Mouse (Mus musculus): Measurements from ENCODE around the gene Alox5ap. TPM values are rescaled to one million over a fixed set of nuclear protein-coding genes. Genes with fewer than 3 reads are reported as not detected.

The Alox5ap gene
- polyA plus RNA-seq, 1 experiment from 2014 or later, result 17.8 TPM

DNA sequence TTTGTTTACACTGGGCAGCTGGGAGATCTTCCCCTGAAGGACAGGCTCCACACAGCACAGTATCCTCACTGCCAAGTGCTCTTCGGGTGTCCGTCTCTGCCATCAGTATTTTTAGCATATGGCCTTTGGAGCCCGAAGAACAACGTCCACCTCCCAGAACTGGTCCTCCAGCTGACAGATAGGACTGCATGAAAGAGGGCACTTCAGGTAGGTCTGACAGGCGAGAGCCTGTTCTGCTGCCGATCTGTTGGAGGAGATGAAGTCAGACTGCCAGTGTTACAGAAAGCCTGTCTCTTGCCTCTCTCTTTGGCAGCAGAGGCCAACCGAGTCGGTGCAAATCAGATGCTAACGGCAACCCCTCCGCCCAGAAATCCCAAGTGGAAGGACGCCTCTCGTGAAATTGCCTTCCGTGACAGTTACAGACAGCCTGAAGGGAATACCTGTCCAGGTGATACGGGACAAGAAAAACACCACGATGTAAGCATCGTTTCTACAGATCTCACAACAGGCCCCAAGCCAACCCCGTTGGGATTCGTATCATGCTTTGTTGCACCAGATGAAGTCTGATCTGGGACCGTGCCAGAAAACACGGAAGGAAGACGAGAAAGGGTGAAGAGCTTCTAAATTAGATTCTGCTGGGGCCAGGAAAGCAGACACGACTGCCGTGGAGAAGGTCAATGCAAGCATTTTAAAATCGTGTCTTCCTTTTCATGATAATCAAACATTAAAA, 27.2 kb upstream of the Alox5ap start:
- Histone ChIP-seq H3K4me1 (ENCODE audit: insufficient read depth, low read length) (no peaks in the 10 kb centered on the region), H3K36me3 (ENCODE audit: insufficient read depth, low read length) (no peaks in the 10 kb centered on the region), H3K9me3 (ENCODE audit: low read length) (peaks cover 10% of the 10 kb centered on the region; the same call in 1 of the 2 replicates), H3K9ac (replicated peaks; ENCODE audit: low read length) (no peak overlapping the region), H3K4me3 (ENCODE audit: low read length) (no peak overlapping the region), H3K27me3 (ENCODE audit: insufficient read depth, low read length) (no peaks in the 10 kb centered on the region), H3K4me2 (replicated peaks; ENCODE audit: low read depth, low read length) (no peak overlapping the region), H3K27ac (ENCODE audit: low read length) (no peak overlapping the region)
- WGBS, result 75% methylated on average over 24 of the region's 24 CpGs
- ATAC-seq (ENCODE audit: low FRiP score, low TSS enrichment), result no peak

- no peak for ATAC-seq (ENCODE audit: low FRiP score, low TSS enrichment)
- no peak overlapping the region for H3K27ac ChIP-seq (ENCODE audit: low read length)
- H3K4me1 ChIP-seq (ENCODE audit: insufficient read depth, low read length), result peaks cover 12% of the 10 kb centered on the region
- H3K27me3 ChIP-seq (ENCODE audit: insufficient read depth, low read length), result no peaks in the 10 kb centered on the region
- peaks cover 10% of the 10 kb centered on the region; the same call in 1 of the 2 replicates for H3K9me3 ChIP-seq (ENCODE audit: low read length)
- H3K4me3 ChIP-seq (ENCODE audit: low read length), result no peak overlapping the region
- H3K36me3 ChIP-seq (ENCODE audit: insufficient read depth, low read length), result no peaks in the 10 kb centered on the region
- 93% methylated on average over 5 of the region's 5 CpGs for WGBS
- no peak overlapping the region for H3K4me2 ChIP-seq (replicated peaks; ENCODE audit: low read depth, low read length)
- H3K9ac ChIP-seq (replicated peaks; ENCODE audit: low read length), result no peak overlapping the region
Observed at GRCm38 (mm10) chr5:149242467-149242866, 22.1 kb upstream of the Alox5ap start.

DNA sequence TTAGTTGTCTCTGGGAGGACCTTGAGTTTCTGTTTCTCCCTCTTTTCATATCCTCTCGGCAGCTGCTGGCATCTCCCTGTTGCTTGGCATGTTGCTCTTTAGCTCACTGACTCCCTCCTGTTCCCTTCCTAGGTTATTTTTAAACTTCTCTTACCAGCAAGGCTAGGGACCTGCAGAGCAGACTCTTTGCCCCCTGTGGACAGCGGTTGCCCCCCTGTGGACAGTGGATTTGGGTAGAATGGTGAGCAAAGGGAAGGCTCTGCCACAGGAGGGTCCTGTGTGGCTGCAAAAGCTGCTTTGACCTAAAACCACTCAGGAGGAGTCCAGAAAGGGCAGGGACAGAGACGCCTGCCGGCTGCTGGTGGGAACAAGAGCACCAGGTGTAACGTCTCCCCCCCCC, 21.5 kb upstream of the Alox5ap start:
- Histone ChIP-seq H3K36me3 (ENCODE audit: insufficient read depth, low read length) (no peaks in the 10 kb centered on the region), H3K4me3 (ENCODE audit: low read length) (no peak overlapping the region), H3K9ac (replicated peaks; ENCODE audit: low read length) (no peak overlapping the region), H3K27ac (ENCODE audit: low read length) (no peak overlapping the region), H3K27me3 (ENCODE audit: insufficient read depth, low read length) (no peaks in the 10 kb centered on the region), H3K4me1 (ENCODE audit: insufficient read depth, low read length) (peaks cover 14% of the 10 kb centered on the region), H3K9me3 (ENCODE audit: low read length) (peaks cover 10% of the 10 kb centered on the region; the same call in 1 of the 2 replicates), H3K4me2 (replicated peaks; ENCODE audit: low read depth, low read length) (no peak overlapping the region)
- no peak for ATAC-seq (ENCODE audit: low FRiP score, low TSS enrichment)
- WGBS, result 31% methylated on average over 5 of the region's 5 CpGs

DNA sequence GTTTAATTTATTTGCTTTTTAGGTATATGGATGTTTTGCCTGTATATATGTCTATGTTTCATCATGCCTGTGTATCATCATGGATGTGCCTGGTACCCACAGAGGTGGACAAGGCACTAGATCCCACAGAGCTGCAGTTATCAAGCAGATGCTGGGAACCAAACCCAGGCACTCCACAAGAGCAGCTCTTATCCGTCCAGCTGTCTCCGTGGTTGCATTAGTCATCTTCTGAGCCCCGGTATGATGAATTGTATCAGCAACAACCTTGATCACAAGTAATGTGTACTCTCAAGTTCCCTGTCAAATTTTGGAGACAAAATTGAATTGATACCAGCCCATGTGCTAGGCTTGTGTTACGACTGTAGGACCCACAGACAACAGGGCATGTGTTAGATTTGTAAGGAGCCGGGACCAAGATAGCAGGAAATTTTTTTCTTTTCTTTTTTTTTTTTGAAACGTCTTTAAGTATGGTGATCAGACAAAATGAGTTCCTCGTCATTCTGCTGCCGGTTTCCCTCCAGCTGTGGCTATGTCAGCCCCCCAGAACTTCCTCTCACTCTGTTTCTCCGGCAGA, 19.1 kb upstream of the Alox5ap start:
- Histone ChIP-seq H3K27ac (ENCODE audit: low read length) (peak overlapping the region; percentile 38; the same call in 1 of the 2 replicates), H3K4me2 (replicated peaks; ENCODE audit: low read depth, low read length) (peak overlapping the region; percentile 56), H3K4me3 (ENCODE audit: low read length) (peak overlapping the region; percentile 21; the same call in 1 of the 2 replicates), H3K9me3 (ENCODE audit: low read length) (peaks cover 10% of the 10 kb centered on the region; the same call in 1 of the 2 replicates), H3K9ac (replicated peaks; ENCODE audit: low read length) (peak overlapping the region; percentile 61), H3K27me3 (ENCODE audit: insufficient read depth, low read length) (no peaks in the 10 kb centered on the region), H3K4me1 (ENCODE audit: insufficient read depth, low read length) (peaks cover 14% of the 10 kb centered on the region), H3K36me3 (ENCODE audit: insufficient read depth, low read length) (no peaks in the 10 kb centered on the region)
- 50% methylated on average over 9 of the region's 9 CpGs for WGBS
- ATAC-seq (ENCODE audit: low FRiP score, low TSS enrichment), result no peak

DNA sequence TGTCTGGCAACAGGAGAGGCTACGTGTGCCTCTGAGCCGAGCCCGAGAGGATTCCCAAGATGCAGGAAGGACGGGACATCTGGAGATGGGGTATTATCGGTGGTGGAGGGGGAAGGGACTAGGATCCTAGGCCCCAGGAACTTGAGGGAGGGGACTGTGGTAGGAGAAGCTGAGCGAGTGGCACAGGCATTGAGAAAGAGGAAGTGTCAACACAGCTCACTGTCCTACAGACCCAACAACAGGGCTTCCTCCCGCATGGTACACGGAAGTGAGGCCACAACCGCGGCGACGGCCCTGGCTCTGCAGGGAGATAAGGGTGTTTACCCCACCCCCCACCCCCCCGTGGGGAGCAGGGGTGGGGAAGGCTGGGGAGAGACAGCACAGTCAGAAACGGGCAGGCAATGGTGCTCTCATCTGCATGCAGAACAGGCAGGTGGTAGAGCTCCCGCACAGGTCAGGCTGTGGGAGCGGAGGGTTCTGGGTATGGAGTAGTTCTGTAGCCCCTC, 18.5 kb upstream of the Alox5ap start:
- WGBS, result 20% methylated on average over 16 of the region's 16 CpGs
- H3K9me3 ChIP-seq (ENCODE audit: low read length), result peaks cover 8% of the 10 kb centered on the region; the same call in 1 of the 2 replicates
- H3K27ac ChIP-seq (ENCODE audit: low read length), result peak overlapping the region; percentile 38; the same call in 1 of the 2 replicates
- peak overlapping the region; percentile 56 for H3K4me2 ChIP-seq (replicated peaks; ENCODE audit: low read depth, low read length)
- H3K4me1 ChIP-seq (ENCODE audit: insufficient read depth, low read length), result peaks cover 14% of the 10 kb centered on the region
- H3K9ac ChIP-seq (replicated peaks; ENCODE audit: low read length), result peak overlapping the region; percentile 61
- H3K4me3 ChIP-seq (ENCODE audit: low read length), result peak overlapping the region; percentile 21; the same call in 1 of the 2 replicates
- no peaks in the 10 kb centered on the region for H3K27me3 ChIP-seq (ENCODE audit: insufficient read depth, low read length)
- ATAC-seq (ENCODE audit: low FRiP score, low TSS enrichment), result peak; percentile 81; the same call in 1 of the 2 replicates
- H3K36me3 ChIP-seq (ENCODE audit: insufficient read depth, low read length), result no peaks in the 10 kb centered on the region

GRCm38 (mm10) chr5:149247047-149247904, 17.3 kb upstream of the Alox5ap start:
- Histone ChIP-seq H3K4me2 (replicated peaks; ENCODE audit: low read depth, low read length) (no peak overlapping the region), H3K4me1 (ENCODE audit: insufficient read depth, low read length) (peaks cover 14% of the 10 kb centered on the region), H3K36me3 (ENCODE audit: insufficient read depth, low read length) (no peaks in the 10 kb centered on the region), H3K27me3 (ENCODE audit: insufficient read depth, low read length) (no peaks in the 10 kb centered on the region), H3K9ac (replicated peaks; ENCODE audit: low read length) (no peak overlapping the region), H3K9me3 (ENCODE audit: low read length) (no peaks in the 10 kb centered on the region), H3K4me3 (ENCODE audit: low read length) (no peak overlapping the region), H3K27ac (ENCODE audit: low read length) (no peak overlapping the region)
- 38% methylated on average over 20 of the region's 20 CpGs for WGBS
- no peak for ATAC-seq (ENCODE audit: low FRiP score, low TSS enrichment)

DNA sequence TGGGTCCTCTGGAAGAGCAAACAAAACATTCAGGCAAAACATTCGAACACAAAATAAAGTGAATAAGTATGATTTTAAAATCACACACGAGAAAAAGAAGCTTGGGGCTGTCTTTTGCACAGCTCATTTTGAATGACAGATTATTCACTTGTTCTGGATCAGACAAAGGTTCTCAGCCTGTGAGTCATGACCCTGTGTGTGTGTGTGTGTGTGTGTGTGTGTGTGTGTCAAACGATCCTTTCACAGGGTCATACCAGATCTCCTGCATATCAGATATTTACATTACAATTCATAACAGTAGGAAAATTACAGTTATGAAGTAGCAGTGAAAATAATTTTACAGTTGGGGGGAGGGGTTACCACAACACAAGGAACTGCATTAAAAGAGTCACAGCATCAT, 12.3 kb upstream of the Alox5ap start:
- H3K36me3 ChIP-seq (ENCODE audit: insufficient read depth, low read length), result no peaks in the 10 kb centered on the region

DNA sequence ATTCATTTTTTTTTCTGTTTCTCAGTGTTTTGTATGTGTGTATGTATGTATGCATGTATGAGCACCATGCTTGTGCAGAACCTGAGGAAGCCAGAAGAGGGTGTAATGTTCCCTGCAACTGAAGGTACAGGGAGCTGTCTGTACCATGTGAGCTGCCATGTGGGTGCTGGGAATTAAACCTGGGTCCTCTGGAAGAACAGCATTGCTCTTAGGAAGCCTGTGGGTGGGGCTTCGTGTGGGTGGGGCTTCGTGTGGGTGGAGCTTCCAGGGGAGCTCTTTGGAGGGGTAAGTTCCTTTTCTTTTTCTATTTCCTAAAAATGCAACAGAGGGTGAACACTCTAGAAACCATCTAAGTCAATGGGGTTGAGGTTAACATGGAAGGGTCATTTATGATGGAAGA, 11.1 kb upstream of the Alox5ap start:
- Histone ChIP-seq H3K27me3 (ENCODE audit: insufficient read depth, low read length) (no peaks in the 10 kb centered on the region), H3K9me3 (ENCODE audit: low read length) (no peaks in the 10 kb centered on the region), H3K36me3 (ENCODE audit: insufficient read depth, low read length) (no peaks in the 10 kb centered on the region), H3K4me3 (ENCODE audit: low read length) (no peak overlapping the region), H3K4me2 (replicated peaks; ENCODE audit: low read depth, low read length) (no peak overlapping the region), H3K9ac (replicated peaks; ENCODE audit: low read length) (no peak overlapping the region), H3K4me1 (ENCODE audit: insufficient read depth, low read length) (no peaks in the 10 kb centered on the region), H3K27ac (ENCODE audit: low read length) (no peak overlapping the region)
- ATAC-seq (ENCODE audit: low FRiP score, low TSS enrichment), result no peak
- 61% methylated on average over 2 of the region's 2 CpGs for whole genome bisulfite sequencing

More for the DNA sequence above, 12.3 kb upstream of the Alox5ap start:
- 0 out of 2 replicates have a peak, but pooled peaks cover 3% of the 10 kb centered on the region for H3K4me1 ChIP-seq (ENCODE audit: insufficient read depth, low read length)
- 82% methylated on average over 3 of the region's 3 CpGs for WGBS
- H3K9me3 ChIP-seq (ENCODE audit: low read length), result no peaks in the 10 kb centered on the region
- H3K27ac ChIP-seq (ENCODE audit: low read length), result no peak overlapping the region
- no peaks in the 10 kb centered on the region for H3K27me3 ChIP-seq (ENCODE audit: insufficient read depth, low read length)
- no peak overlapping the region for H3K4me2 ChIP-seq (replicated peaks; ENCODE audit: low read depth, low read length)
- no peak overlapping the region for H3K4me3 ChIP-seq (ENCODE audit: low read length)
- no peak overlapping the region for H3K9ac ChIP-seq (replicated peaks; ENCODE audit: low read length)
- no peak for ATAC-seq (ENCODE audit: low FRiP score, low TSS enrichment)

- H3K36me3 ChIP-seq (ENCODE audit: insufficient read depth, low read length), result no peaks in the 10 kb centered on the region
- H3K4me3 ChIP-seq (ENCODE audit: low read length), result no peak overlapping the region
- peaks cover 6% of the 10 kb centered on the region; the same call in 1 of the 2 replicates for H3K4me1 ChIP-seq (ENCODE audit: insufficient read depth, low read length)
- no peaks in the 10 kb centered on the region for H3K9me3 ChIP-seq (ENCODE audit: low read length)
- WGBS, result 94% methylated on average over 2 of the region's 2 CpGs
- no peak for ATAC-seq (ENCODE audit: low FRiP score, low TSS enrichment)
- H3K4me2 ChIP-seq (replicated peaks; ENCODE audit: low read depth, low read length), result no peak overlapping the region
- H3K27ac ChIP-seq (ENCODE audit: low read length), result peak overlapping the region; percentile 75; the same call in 1 of the 2 replicates
- H3K9ac ChIP-seq (replicated peaks; ENCODE audit: low read length), result no peak overlapping the region
- no peaks in the 10 kb centered on the region for H3K27me3 ChIP-seq (ENCODE audit: insufficient read depth, low read length)
Observed at GRCm38 (mm10) chr5:149255522-149255921, 9.0 kb upstream of the Alox5ap start.
